Mouse (Mus musculus): ENCODE results near the gene Klhl6. TPM values are rescaled to one million over a fixed set of nuclear protein-coding genes. Genes with fewer than 3 reads are reported as not detected.

Gene Klhl6
- polyA plus RNA-seq, 1 experiment from 2014 or later = 9.2 TPM

DNA sequence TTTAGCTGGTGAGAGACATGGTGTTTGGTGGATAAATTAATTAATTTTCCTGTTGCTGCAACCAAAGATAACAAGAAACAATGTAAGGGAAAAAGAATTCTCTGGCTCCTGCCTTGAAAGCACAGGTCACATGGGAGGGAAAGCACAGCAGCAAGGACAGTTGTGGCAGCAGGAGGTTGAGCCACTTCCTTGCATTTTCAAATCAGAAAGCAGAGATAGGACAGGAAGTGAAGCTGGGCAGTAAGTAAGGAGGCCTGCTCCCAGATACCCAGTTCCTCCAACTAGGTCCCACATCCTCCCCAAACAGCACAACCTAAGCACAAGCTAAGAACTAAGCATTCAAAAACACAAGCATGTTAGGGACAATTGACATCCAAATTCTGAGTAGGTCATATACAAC is 15.9 kb downstream of the Klhl6 start:
- no peak overlapping the region for H3K4me3 ChIP-seq
- H3K4me1 ChIP-seq = no peaks in the 10 kb centered on the region
- no peak overlapping the region for H3K27ac ChIP-seq
- DNase-seq (ENCODE audit: extremely low spot score, low spot score) = no peak
- H3K9me3 ChIP-seq = no peaks in the 10 kb centered on the region
- H3K36me3 ChIP-seq (replicated peaks) = no peaks in the 10 kb centered on the region
- H3K27me3 ChIP-seq (ENCODE audit: poor library complexity, severe bottlenecking) = no peaks in the 10 kb centered on the region

DNA sequence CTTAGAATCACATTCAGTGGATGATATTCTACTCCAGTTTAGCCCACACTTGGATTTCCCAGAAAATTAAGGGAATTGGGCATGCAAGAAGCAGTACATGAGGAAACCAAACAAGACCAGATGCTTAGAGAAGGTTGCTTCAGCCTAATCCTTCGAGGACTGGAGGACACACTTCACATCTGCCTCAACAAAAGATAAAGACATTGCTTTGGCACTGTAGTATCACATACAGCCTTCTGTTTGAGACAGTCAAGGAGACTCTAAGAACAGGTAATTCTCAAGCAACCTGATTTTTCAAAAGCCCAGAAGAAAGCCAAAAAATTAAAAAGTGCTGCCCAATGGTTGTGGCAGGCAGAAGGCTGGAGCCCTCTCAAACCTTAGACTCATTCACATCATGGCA is 16.4 kb downstream of the Klhl6 start:
- H3K27ac ChIP-seq = no peak overlapping the region
- H3K36me3 ChIP-seq (replicated peaks) = no peaks in the 10 kb centered on the region
- H3K4me1 ChIP-seq = no peaks in the 10 kb centered on the region
- DNase-seq (ENCODE audit: extremely low spot score, low spot score) = no peak
- H3K9me3 ChIP-seq = no peaks in the 10 kb centered on the region
- no peaks in the 10 kb centered on the region for H3K27me3 ChIP-seq (ENCODE audit: poor library complexity, severe bottlenecking)
- 83% methylated on average over 1 of the region's 1 CpGs for WGBS
- no peak overlapping the region for H3K4me3 ChIP-seq

DNA sequence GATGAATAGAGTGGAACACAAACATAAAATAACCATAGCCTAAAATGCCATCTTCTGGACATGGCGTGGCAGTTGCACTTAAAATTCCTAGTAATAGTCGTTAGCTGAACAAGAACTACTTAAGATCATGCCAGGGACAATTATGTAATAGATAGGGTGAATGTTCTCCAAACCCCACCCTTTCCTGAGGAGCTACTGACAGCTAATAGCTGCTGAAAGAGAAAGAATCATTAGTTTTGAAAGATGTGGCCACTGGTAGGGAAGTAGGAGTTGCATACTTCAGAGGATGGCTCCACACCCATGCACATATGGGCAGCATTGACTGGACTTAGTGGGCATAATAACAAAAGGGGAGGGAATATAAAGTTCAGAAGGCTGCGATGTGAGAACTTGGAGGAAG is 19.9 kb downstream of the Klhl6 start:
- DNase-seq (ENCODE audit: extremely low spot score, low spot score) = no peak
- H3K27me3 ChIP-seq (ENCODE audit: poor library complexity, severe bottlenecking) = no peaks in the 10 kb centered on the region
- H3K27ac ChIP-seq = no peak overlapping the region
- peaks cover 6% of the 10 kb centered on the region; the same call in 1 of the 2 replicates for H3K4me1 ChIP-seq
- H3K4me3 ChIP-seq = no peak overlapping the region
- no peaks in the 10 kb centered on the region for H3K36me3 ChIP-seq (replicated peaks)
- H3K9me3 ChIP-seq = no peaks in the 10 kb centered on the region
- WGBS = 91% methylated on average over 3 of the region's 3 CpGs

DNA sequence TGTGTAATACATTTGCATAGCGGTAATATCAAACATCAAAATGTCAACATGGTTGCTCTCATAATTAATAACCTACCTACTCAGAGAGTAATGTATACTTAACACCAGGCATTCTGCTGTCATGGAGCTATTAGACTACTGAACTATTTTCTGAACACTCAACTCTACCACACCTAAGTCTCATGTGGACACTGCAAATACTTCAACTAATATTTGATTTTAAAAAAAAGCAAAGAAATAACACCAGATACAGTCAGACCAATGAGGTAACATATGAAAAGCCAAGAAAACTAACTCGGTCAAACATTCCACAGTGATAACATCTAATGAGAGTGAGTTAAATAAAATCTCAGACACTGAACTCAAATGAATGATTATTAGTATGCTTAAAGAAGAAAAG is 21.8 kb downstream of the Klhl6 start:
- WGBS = 91% methylated on average over 2 of the region's 2 CpGs
- no peaks in the 10 kb centered on the region for H3K9me3 ChIP-seq
- no peak for DNase-seq (ENCODE audit: extremely low spot score, low spot score)
- H3K4me3 ChIP-seq = no peak overlapping the region
- no peaks in the 10 kb centered on the region for H3K36me3 ChIP-seq (replicated peaks)
- no peak overlapping the region for H3K27ac ChIP-seq
- no peaks in the 10 kb centered on the region for H3K27me3 ChIP-seq (ENCODE audit: poor library complexity, severe bottlenecking)
- H3K4me1 ChIP-seq = peaks cover 6% of the 10 kb centered on the region; the same call in 1 of the 2 replicates

DNA sequence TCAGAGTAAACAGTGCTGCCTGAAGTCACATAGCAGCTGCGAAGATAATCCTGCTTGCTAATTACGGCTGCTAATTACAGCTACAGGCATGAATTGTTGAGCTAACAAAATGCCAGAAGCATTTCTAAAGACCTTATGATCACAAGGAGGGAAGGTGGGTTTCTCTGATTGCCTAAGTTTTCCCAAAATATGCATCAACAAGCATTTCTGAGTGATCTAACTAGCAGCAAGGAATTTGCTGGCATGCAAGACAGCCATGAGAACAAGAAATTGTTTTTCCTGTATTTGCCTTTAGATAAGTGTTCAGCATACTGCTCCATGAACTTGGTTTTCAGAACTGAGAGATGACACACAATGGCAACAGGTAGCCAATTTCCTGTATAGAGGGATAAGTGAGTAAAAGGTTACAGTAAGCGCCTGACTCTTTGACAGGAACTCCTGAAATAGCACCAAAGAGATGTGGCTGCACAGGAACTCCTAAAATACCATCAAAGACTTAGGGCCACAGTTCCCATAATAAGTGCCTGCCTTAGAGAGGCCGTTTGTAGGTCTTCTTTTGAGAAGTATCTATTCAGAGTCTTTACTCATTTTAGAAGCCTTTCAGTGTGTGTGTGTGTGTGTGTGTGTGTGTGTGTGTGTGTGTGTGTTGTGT is 22.3 kb downstream of the Klhl6 start:
- DNase-seq (ENCODE audit: extremely low spot score, low spot score) = no peak
- H3K4me3 ChIP-seq = no peak overlapping the region
- no peaks in the 10 kb centered on the region for H3K9me3 ChIP-seq
- 64% methylated on average over 4 of the region's 4 CpGs for WGBS
- no peaks in the 10 kb centered on the region for H3K36me3 ChIP-seq (replicated peaks)
- H3K27ac ChIP-seq = no peak overlapping the region
- no peaks in the 10 kb centered on the region for H3K27me3 ChIP-seq (ENCODE audit: poor library complexity, severe bottlenecking)
- peaks cover 6% of the 10 kb centered on the region; the same call in 1 of the 2 replicates for H3K4me1 ChIP-seq

DNA sequence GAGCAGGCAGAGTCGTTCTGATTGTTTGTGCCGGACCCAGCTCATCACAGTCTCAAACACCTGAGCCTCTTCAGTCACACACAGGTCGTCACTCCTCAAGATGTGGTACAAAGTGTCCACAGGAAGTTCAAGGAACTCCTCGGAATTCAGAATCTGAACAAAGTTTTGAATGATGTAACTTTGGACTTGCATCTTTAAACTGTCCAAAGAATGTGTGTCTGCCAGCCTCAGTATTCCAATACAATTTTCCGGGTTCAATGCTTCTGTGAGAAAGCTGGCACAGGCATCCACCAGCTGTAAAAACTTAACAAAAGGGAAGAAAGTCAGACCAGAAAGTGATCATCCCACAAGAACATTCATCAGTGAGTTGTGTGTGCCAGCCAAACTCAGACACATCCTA is 25.8 kb downstream of the Klhl6 start:
- H3K4me1 ChIP-seq = peaks cover 6% of the 10 kb centered on the region; the same call in 1 of the 2 replicates
- no peaks in the 10 kb centered on the region for H3K9me3 ChIP-seq
- no peaks in the 10 kb centered on the region for H3K27me3 ChIP-seq (ENCODE audit: poor library complexity, severe bottlenecking)
- WGBS = 85% methylated on average over 5 of the region's 5 CpGs
- no peak overlapping the region for H3K4me3 ChIP-seq
- H3K27ac ChIP-seq = no peak overlapping the region
- H3K36me3 ChIP-seq (replicated peaks) = no peaks in the 10 kb centered on the region
- DNase-seq (ENCODE audit: extremely low spot score, low spot score) = no peak

DNA sequence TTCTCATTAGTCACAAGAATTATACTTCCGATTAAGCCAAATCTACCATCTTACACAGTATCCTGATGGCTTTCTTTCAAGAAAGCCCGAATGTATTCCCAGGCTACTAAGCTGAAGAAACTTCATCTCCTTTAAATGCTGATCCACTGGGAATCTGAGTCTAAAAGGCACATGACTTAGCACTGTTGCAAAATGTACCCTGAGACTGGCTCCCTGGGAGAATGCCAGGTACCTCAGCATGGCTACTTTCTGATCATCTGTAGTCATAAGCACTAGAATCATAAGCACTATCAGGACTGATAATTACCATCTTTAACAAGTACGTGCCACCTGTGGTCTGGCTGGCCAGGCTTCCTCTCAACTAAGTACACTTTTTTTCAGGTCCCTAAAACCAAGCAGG is 35.5 kb downstream of the Klhl6 start:
- DNase-seq (ENCODE audit: extremely low spot score, low spot score) = no peak
- H3K4me3 ChIP-seq = no peak overlapping the region
- no peak overlapping the region for H3K27ac ChIP-seq
- no peaks in the 10 kb centered on the region for H3K4me1 ChIP-seq
- 90% methylated on average over 3 of the region's 3 CpGs for WGBS
- no peaks in the 10 kb centered on the region for H3K36me3 ChIP-seq (replicated peaks)
- H3K27me3 ChIP-seq (ENCODE audit: poor library complexity, severe bottlenecking) = no peaks in the 10 kb centered on the region
- H3K9me3 ChIP-seq = no peaks in the 10 kb centered on the region

DNA sequence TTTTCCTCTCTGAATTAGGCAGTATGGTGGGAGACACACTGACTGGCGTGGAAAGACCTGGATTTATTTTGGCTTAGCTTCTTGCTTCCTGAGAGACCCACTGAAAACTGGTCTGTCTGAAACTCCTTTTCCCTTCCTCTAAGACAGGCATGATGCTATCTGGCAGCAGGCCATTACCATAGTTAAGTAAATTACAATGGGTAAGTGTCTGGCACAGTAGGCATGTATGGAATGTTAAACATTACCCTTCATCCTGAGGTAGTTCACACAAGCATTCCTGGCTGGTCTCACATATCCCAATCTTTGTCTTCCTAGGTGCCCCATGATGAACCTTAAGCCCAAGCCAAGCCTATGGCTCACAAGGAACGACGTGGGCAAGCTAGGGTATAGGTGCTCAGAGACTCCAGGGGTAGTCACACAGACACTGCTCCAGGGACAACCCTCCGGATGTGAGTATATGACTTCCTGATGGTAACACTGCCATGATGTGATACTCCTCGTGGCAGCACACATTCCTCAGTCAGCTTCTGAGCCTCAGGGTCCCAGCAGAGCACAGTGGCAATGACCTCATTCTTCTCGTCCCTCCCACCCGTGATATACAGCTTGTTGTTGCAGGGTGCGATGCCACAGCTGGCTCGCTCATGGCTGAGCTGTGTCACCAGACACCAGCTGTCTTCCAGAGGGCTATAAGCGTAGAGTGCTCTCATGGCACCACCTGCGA is 36.1 kb downstream of the Klhl6 start:
- H3K27ac ChIP-seq = no peak overlapping the region
- H3K4me1 ChIP-seq = no peaks in the 10 kb centered on the region
- H3K36me3 ChIP-seq (replicated peaks) = no peaks in the 10 kb centered on the region
- WGBS = 88% methylated on average over 11 of the region's 11 CpGs
- H3K27me3 ChIP-seq (ENCODE audit: poor library complexity, severe bottlenecking) = no peaks in the 10 kb centered on the region
- no peaks in the 10 kb centered on the region for H3K9me3 ChIP-seq
- H3K4me3 ChIP-seq = no peak overlapping the region
- no peak for DNase-seq (ENCODE audit: extremely low spot score, low spot score)

DNA sequence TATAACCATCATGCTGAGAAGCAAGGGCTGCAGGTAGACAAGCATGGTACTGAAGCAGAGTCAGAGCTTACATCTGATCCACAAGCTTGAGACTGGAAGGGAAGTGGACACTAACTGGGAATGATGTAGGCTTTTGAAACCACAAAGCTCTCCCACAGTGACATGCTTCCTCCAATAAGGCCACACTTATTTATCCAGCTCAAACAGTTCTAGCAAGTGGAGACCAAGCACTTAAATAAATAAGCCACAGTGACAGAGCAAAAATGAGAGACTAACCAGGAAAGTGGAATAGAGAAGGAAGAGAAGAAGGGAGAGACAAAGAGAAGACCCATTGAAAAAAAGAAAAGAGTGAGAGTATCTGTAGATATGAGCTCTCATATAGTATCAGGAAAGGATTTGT is 62.0 kb downstream of the Klhl6 start:
- no peak overlapping the region for H3K27ac ChIP-seq
- no peak overlapping the region for H3K4me3 ChIP-seq
- no peaks in the 10 kb centered on the region for H3K36me3 ChIP-seq (replicated peaks)
- no peaks in the 10 kb centered on the region for H3K9me3 ChIP-seq
- no peaks in the 10 kb centered on the region for H3K4me1 ChIP-seq
- no peak for DNase-seq (ENCODE audit: extremely low spot score, low spot score)
- H3K27me3 ChIP-seq (ENCODE audit: poor library complexity, severe bottlenecking) = no peaks in the 10 kb centered on the region

DNA sequence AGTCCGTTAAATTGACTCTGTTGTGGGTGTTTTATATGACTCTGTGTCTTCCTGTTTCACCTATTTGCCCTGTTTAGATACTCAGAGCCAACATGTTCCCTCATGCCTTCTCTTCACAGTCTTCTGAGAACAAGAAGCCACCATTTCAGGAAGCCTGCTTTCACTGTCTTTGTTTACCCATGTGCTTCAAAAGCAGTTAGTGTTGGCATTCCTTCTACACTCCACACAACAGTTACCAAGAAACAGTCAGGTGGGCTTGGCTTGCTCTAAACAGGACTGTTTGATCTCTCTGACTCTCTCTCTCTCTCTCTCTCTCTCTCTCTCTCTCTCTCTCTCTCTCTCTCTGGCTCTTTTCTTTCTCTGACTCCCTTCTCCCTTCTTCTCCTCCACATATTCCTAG is 64.6 kb downstream of the Klhl6 start:
- WGBS = 83% methylated on average over 1 of the region's 1 CpGs
- Histone ChIP-seq H3K27ac (no peak overlapping the region), H3K36me3 (replicated peaks) (no peaks in the 10 kb centered on the region), H3K4me1 (no peaks in the 10 kb centered on the region), H3K4me3 (no peak overlapping the region), H3K27me3 (ENCODE audit: poor library complexity, severe bottlenecking) (no peaks in the 10 kb centered on the region), H3K9me3 (no peaks in the 10 kb centered on the region)
- no peak for DNase-seq (ENCODE audit: extremely low spot score, low spot score)

DNA sequence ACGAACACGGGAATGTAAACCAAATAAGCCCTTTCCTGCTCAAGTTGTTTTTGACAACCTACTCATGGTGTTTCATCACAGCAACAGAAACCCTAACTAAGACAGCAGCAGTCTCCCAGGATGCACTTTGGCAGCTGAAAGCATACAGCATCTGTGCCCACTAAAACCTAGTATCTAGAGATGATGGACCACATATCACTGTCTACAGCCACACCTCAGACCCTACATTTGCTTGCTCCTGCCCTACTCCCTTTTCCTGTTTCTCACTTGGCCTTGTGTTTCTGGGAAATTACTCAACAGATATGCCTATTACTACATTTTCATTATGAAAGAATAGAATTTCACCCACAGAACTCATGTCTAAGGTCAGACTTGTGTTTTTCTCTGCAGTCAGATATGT is 70.3 kb downstream of the Klhl6 start:
- H3K9me3 ChIP-seq = no peaks in the 10 kb centered on the region
- no peaks in the 10 kb centered on the region for H3K4me1 ChIP-seq
- 89% methylated on average over 2 of the region's 2 CpGs for WGBS
- H3K36me3 ChIP-seq (replicated peaks) = no peaks in the 10 kb centered on the region
- H3K27ac ChIP-seq = no peak overlapping the region
- no peak for DNase-seq (ENCODE audit: extremely low spot score, low spot score)
- H3K4me3 ChIP-seq = no peak overlapping the region
- H3K27me3 ChIP-seq (ENCODE audit: poor library complexity, severe bottlenecking) = no peaks in the 10 kb centered on the region

DNA sequence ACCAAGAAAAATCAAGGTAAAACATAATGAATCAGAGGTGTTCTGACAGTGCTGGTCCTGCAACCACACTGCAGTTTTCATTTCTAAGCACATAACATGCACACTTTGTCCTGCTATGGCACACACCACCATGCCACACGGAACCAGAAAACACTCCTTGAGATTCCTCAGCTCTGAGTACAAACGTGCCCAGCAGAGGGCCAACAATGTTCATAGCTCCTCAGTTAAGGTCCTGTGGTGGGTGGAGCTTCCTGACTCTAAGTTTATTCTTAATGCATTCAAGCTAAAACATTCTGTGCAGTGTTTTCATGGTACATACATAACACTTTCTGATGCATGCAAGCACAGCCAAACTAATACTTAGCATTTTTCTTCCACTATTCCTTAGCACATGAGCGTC is 74.5 kb downstream of the Klhl6 start:
- no peak for DNase-seq (ENCODE audit: extremely low spot score, low spot score)
- Histone ChIP-seq H3K9me3 (no peaks in the 10 kb centered on the region), H3K27me3 (ENCODE audit: poor library complexity, severe bottlenecking) (no peaks in the 10 kb centered on the region), H3K4me1 (no peaks in the 10 kb centered on the region), H3K4me3 (no peak overlapping the region), H3K36me3 (replicated peaks) (no peaks in the 10 kb centered on the region), H3K27ac (no peak overlapping the region)
- 66% methylated on average over 3 of the region's 3 CpGs for whole genome bisulfite sequencing

DNA sequence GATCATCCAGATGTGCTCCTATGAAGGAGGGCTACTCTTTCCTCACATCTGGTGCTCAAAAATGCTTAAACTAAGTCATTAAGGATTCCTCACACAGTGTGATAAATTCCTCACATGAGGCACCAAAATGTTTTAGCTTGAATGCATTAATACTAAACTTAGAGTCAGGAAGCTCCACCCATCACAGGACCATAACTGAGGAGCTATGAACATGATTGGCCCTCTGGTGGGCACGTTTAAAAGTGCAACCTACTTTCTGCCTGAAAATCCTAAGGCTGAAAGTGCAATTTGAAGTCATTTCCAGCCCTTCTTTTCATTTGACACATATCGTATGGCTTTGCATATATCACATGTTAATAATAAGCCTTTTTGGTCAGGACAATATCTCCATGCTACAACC is 75.7 kb downstream of the Klhl6 start:
- Histone ChIP-seq H3K4me1 (no peaks in the 10 kb centered on the region), H3K36me3 (replicated peaks) (no peaks in the 10 kb centered on the region), H3K4me3 (no peak overlapping the region), H3K27ac (no peak overlapping the region), H3K9me3 (no peaks in the 10 kb centered on the region), H3K27me3 (ENCODE audit: poor library complexity, severe bottlenecking) (no peaks in the 10 kb centered on the region)
- WGBS = 41% methylated on average over 2 of the region's 2 CpGs
- no peak for DNase-seq (ENCODE audit: extremely low spot score, low spot score)

Measured in forebrain, embryonic 10.5 days (tissue).